Mouse (Mus musculus) liver (tissue): ENCODE data around the gene Prpf31.

ENCODE experiments used
- DNase-seq: peaks from one replicate; pipeline ENCODE4 v3.0.0-alpha.2; 2020; ENCODE audit warnings: mixed read lengths

The Prpf31 gene

GRCm38 (mm10) chr7:3630478-3630815 lies 662 bp downstream of the Prpf31 start:
- DNase-seq = no peak

GRCm38 (mm10) chr7:3643412-3643811 lies 13.6 kb downstream of the Prpf31 start:
- DNase-seq = no peak

- no peak for DNase-seq
Observed at GRCm38 (mm10) chr7:3643843-3644242, 14.1 kb downstream of the Prpf31 start.

- DNase-seq = peak; percentile 95
Observed at GRCm38 (mm10) chr7:3644348-3644671, 14.5 kb downstream of the Prpf31 start.

- peak; percentile 98 for DNase-seq
Observed at GRCm38 (mm10) chr7:3644672-3645487, 15.1 kb downstream of the Prpf31 start, which contains the start of gene Cnot3. Gene Cnot3, plus strand, starts transcription at chr7:3645268.

- DNase-seq = no peak
Observed at GRCm38 (mm10) chr7:3645488-3646025, 15.8 kb downstream of the Prpf31 start.

GRCm38 (mm10) chr7:3646188-3646587 lies 16.4 kb downstream of the Prpf31 start:
- DNase-seq = no peak

GRCm38 (mm10) chr7:3646641-3647040 lies 16.9 kb downstream of the Prpf31 start:
- DNase-seq = no peak

GRCm38 (mm10) chr7:3656966-3657365 lies 27.2 kb downstream of the Prpf31 start:
- no peak for DNase-seq

- DNase-seq = no peak
Observed at GRCm38 (mm10) chr7:3658578-3658977, 28.8 kb downstream of the Prpf31 start.

GRCm38 (mm10) chr7:3664524-3665214 lies 34.9 kb downstream of the Prpf31 start:
- peak; percentile 34 for DNase-seq

- DNase-seq = peak; percentile 95
Observed at GRCm38 (mm10) chr7:3665215-3666114, 35.7 kb downstream of the Prpf31 start, which contains the start of gene Leng1. Gene Leng1, minus strand, starts transcription at chr7:3665840.

GRCm38 (mm10) chr7:3666921-3667391 lies 37.2 kb downstream of the Prpf31 start:
- peak; percentile 73 for DNase-seq

- DNase-seq = peak; percentile 85
Observed at GRCm38 (mm10) chr7:3674507-3675227, 44.9 kb downstream of the Prpf31 start.

- no peak for DNase-seq
Observed at GRCm38 (mm10) chr7:3675228-3675548, 45.4 kb downstream of the Prpf31 start.

GRCm38 (mm10) chr7:3676371-3676770 lies 46.6 kb downstream of the Prpf31 start:
- DNase-seq = no peak

GRCm38 (mm10) chr7:3677342-3677741 lies 47.6 kb downstream of the Prpf31 start, which contains the start of gene Tmc4:
Gene Tmc4, minus strand, starts transcription at chr7:3677553.
- DNase-seq = no peak

GRCm38 (mm10) chr7:3683908-3684550 lies 54.2 kb downstream of the Prpf31 start:
- DNase-seq = no peak

- DNase-seq = no peak
Observed at GRCm38 (mm10) chr7:3684698-3685097, 54.9 kb downstream of the Prpf31 start.

GRCm38 (mm10) chr7:3685400-3686187 lies 55.8 kb downstream of the Prpf31 start:
- DNase-seq = no peak

GRCm38 (mm10) chr7:3691919-3692318 lies 62.1 kb downstream of the Prpf31 start:
- no peak for DNase-seq
